Mouse (Mus musculus): ENCODE measurements around the gene Cox15. TPM values are rescaled to one million over a fixed set of nuclear protein-coding genes. Genes with fewer than 3 reads are reported as not detected.

Cox15 gene
- polyA plus RNA-seq, 1 experiment from 2014 or later, result 11.0 TPM

- 80% methylated on average over 3 of the region's 3 CpGs for WGBS
- ATAC-seq (ENCODE audit: insufficient read depth) (no peak), DNase-seq (no peak)
- Histone ChIP-seq H3K9ac (no peak overlapping the region), H3K9me3 (ENCODE audit: low read depth, low read length) (no peaks in the 10 kb centered on the region), H3K36me3 (ENCODE audit: insufficient read depth) (peaks cover 74% of the 10 kb centered on the region), H3K4me1 (ENCODE audit: insufficient read depth) (no peaks in the 10 kb centered on the region), H3K27me3 (ENCODE audit: insufficient read depth, low read length) (no peaks in the 10 kb centered on the region), H3K27ac (ENCODE audit: low read depth) (no peak overlapping the region), H3K4me3 (ENCODE audit: low read depth, low read length) (no peak overlapping the region), H3K4me2 (no peak overlapping the region)
- TF ChIP-seq CTCF (IDR thresholded peaks at IDR 0.05; ENCODE audit: low read depth), result no peak
These were observed 7.1 kb downstream of the Cox15 start for GRCm38 (mm10) chr19:43745740-43746139.

- Histone ChIP-seq H3K27ac (ENCODE audit: low read depth) (no peak overlapping the region), H3K4me2 (no peak overlapping the region), H3K4me1 (ENCODE audit: insufficient read depth) (no peaks in the 10 kb centered on the region), H3K9me3 (ENCODE audit: low read depth, low read length) (no peaks in the 10 kb centered on the region), H3K36me3 (ENCODE audit: insufficient read depth) (peaks cover 83% of the 10 kb centered on the region), H3K27me3 (ENCODE audit: insufficient read depth, low read length) (no peaks in the 10 kb centered on the region), H3K9ac (no peak overlapping the region), H3K4me3 (ENCODE audit: low read depth, low read length) (no peak overlapping the region)
- no peak for TF ChIP-seq CTCF (IDR thresholded peaks at IDR 0.05; ENCODE audit: low read depth)
- DNase-seq (no peak), ATAC-seq (ENCODE audit: insufficient read depth) (no peak)
- WGBS, result 90% methylated on average over 7 of the region's 7 CpGs
These were observed 9.4 kb downstream of the Cox15 start for GRCm38 (mm10) chr19:43743401-43743800.

GRCm38 (mm10) chr19:43738409-43738808 lies 14.4 kb downstream of the Cox15 start:
- no peak overlapping the region for H3K4me3 ChIP-seq (ENCODE audit: low read depth, low read length)
- H3K27ac ChIP-seq (ENCODE audit: low read depth), result no peak overlapping the region
- no peaks in the 10 kb centered on the region for H3K9me3 ChIP-seq (ENCODE audit: low read depth, low read length)
- no peak overlapping the region for H3K4me2 ChIP-seq
- no peak for DNase-seq
- H3K27me3 ChIP-seq (ENCODE audit: insufficient read depth, low read length), result no peaks in the 10 kb centered on the region
- no peaks in the 10 kb centered on the region for H3K4me1 ChIP-seq (ENCODE audit: insufficient read depth)
- H3K36me3 ChIP-seq (ENCODE audit: insufficient read depth), result peaks cover 79% of the 10 kb centered on the region
- TF ChIP-seq CTCF (IDR thresholded peaks at IDR 0.05; ENCODE audit: low read depth), result no peak
- ATAC-seq (ENCODE audit: insufficient read depth), result no peak
- WGBS, result 92% methylated on average over 10 of the region's 10 CpGs
- H3K9ac ChIP-seq, result no peak overlapping the region

- TF ChIP-seq CTCF (IDR thresholded peaks at IDR 0.05; ENCODE audit: low read depth), result no peak
- H3K9me3 ChIP-seq (ENCODE audit: low read depth, low read length), result no peaks in the 10 kb centered on the region
- H3K4me3 ChIP-seq (ENCODE audit: low read depth, low read length), result no peak overlapping the region
- DNase-seq (no peak), ATAC-seq (ENCODE audit: insufficient read depth) (no peak)
- no peaks in the 10 kb centered on the region for H3K27me3 ChIP-seq (ENCODE audit: insufficient read depth, low read length)
- H3K4me2 ChIP-seq, result no peak overlapping the region
- H3K27ac ChIP-seq (ENCODE audit: low read depth), result no peak overlapping the region
- no peaks in the 10 kb centered on the region for H3K4me1 ChIP-seq (ENCODE audit: insufficient read depth)
- H3K9ac ChIP-seq, result no peak overlapping the region
- peaks cover 58% of the 10 kb centered on the region for H3K36me3 ChIP-seq (ENCODE audit: insufficient read depth)
- 63% methylated on average over 7 of the region's 7 CpGs for WGBS
These were observed 21.6 kb downstream of the Cox15 start for GRCm38 (mm10) chr19:43731157-43731556.

- TF ChIP-seq CTCF (IDR thresholded peaks at IDR 0.05; ENCODE audit: low read depth), result no peak
- H3K36me3 ChIP-seq (ENCODE audit: insufficient read depth), result peaks cover 57% of the 10 kb centered on the region
- ATAC-seq (ENCODE audit: insufficient read depth), result no peak
These were observed 22.8 kb downstream of the Cox15 start for GRCm38 (mm10) chr19:43730037-43730428.

GRCm38 (mm10) chr19:43729296-43730036 lies 23.3 kb downstream of the Cox15 start:
- Histone ChIP-seq H3K4me1 (ENCODE audit: insufficient read depth) (no peaks in the 10 kb centered on the region), H3K4me3 (ENCODE audit: low read depth, low read length) (peak overlapping the region; percentile 26), H3K27ac (ENCODE audit: low read depth) (0 out of 2 replicates have a peak overlapping the region, but pooled peaks have one; percentile 26), H3K36me3 (ENCODE audit: insufficient read depth) (peaks cover 53% of the 10 kb centered on the region), H3K27me3 (ENCODE audit: insufficient read depth, low read length) (no peaks in the 10 kb centered on the region), H3K9ac (peak overlapping the region; percentile 34), H3K9me3 (ENCODE audit: low read depth, low read length) (no peaks in the 10 kb centered on the region), H3K4me2 (peak overlapping the region; percentile 54)
- TF ChIP-seq CTCF (IDR thresholded peaks at IDR 0.05; ENCODE audit: low read depth), result no peak
- WGBS, result 41% methylated on average over 22 of the region's 22 CpGs
- ATAC-seq (ENCODE audit: insufficient read depth), result peak; percentile 69; the same call in 1 of the 2 replicates
- DNase-seq, result peak; percentile 38

More at GRCm38 (mm10) chr19:43730037-43730428, 22.8 kb downstream of the Cox15 start:
- 39% methylated on average over 8 of the region's 8 CpGs for WGBS
- Histone ChIP-seq H3K4me3 (ENCODE audit: low read depth, low read length) (peak overlapping the region; percentile 26), H3K4me1 (ENCODE audit: insufficient read depth) (no peaks in the 10 kb centered on the region), H3K9ac (peak overlapping the region; percentile 34), H3K27me3 (ENCODE audit: insufficient read depth, low read length) (no peaks in the 10 kb centered on the region), H3K9me3 (ENCODE audit: low read depth, low read length) (no peaks in the 10 kb centered on the region), H3K27ac (ENCODE audit: low read depth) (0 out of 2 replicates have a peak overlapping the region, but pooled peaks have one; percentile 26), H3K4me2 (peak overlapping the region; percentile 54)
- DNase-seq, result peak; percentile 73

GRCm38 (mm10) chr19:43726510-43727146 lies 26.2 kb downstream of the Cox15 start:
- TF ChIP-seq CTCF (IDR thresholded peaks at IDR 0.05; ENCODE audit: low read depth), result no peak
- Histone ChIP-seq H3K36me3 (ENCODE audit: insufficient read depth) (peaks cover 66% of the 10 kb centered on the region), H3K27ac (ENCODE audit: low read depth) (no peak overlapping the region), H3K27me3 (ENCODE audit: insufficient read depth, low read length) (no peaks in the 10 kb centered on the region), H3K4me3 (ENCODE audit: low read depth, low read length) (no peak overlapping the region), H3K9ac (no peak overlapping the region), H3K4me2 (no peak overlapping the region), H3K4me1 (ENCODE audit: insufficient read depth) (no peaks in the 10 kb centered on the region), H3K9me3 (ENCODE audit: low read depth, low read length) (no peaks in the 10 kb centered on the region)
- 93% methylated on average over 15 of the region's 15 CpGs for WGBS
- DNase-seq (no peak), ATAC-seq (ENCODE audit: insufficient read depth) (no peak)

All from lung, embryonic 14.5 days (tissue).